Mouse (Mus musculus): Measurements from ENCODE around the gene Lztfl1. TPM values are rescaled to one million over a fixed set of nuclear protein-coding genes. Genes with fewer than 3 reads are reported as not detected.
"Not testable (repeated sequence)": the region's sequence is repeated elsewhere in the genome, so short reads cannot be mapped to it uniquely, and the experiment has no call there.

The Lztfl1 gene
- polyA plus RNA-seq, 3 experiments from 2014 or later = 33.3 to 59.2 (median 57.6) TPM

DNA sequence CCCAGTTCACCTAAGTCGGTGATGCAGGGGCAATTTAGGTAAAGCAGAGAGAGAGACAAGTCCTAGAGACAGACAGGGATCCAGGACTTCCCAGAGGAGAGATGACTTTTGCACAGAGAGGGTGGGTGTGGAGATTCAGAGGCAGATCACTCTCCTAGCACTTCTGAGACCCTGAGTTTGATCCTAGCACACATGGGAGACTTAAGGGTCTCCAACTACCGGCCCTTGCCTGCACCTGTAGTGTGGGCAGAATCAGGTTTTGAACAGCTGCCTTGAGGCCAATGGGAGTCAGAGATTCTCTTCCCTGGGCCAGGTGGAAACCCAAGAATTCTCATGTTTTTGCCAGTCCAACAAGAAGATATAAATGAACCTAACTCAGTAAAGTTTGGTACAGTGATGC is 38.3 kb downstream of the Lztfl1 start:
- no peak for ATAC-seq

DNA sequence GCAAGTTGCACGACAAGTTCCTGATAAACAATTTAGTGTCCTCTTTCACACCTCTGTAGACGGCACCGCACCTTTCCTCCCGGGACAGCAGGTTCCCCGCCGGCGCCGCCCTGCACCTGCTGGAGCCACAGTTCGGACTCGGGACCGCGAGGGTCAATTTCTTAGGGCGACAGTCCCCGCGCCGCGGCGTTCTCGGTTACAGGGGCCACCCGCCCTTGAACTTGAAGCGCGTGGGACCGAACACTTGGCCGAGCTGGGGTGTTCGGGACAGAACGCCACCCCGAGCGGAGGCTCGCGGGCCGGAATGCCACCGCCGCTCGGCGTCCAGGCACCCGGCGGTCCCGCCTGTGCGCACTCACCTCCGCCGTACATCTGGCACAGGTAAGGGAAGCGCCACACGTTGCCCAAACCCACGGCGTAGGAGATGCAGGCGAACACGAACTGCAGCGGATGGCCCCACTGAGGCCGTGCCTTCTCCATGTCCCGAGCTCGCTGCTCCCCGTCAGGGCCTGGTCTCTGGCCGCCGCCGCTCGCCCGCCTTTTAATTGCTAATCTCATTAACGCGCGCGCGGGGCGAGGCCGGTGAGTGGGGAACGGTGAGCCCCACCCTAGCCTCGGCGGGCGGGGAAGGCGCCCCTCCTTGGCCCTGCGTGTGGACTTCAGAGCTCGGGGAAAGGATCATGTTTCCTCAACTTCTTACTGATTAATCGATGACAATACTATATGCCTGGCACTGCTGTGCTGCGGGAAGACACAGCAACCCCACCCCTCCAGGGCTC is 39.0 kb downstream of the Lztfl1 start, which contains the start of the genes Ccr9 and Slc6a20a:
TSS of gene Ccr9 (plus strand) at position 113 of the 779 bp plus-strand sequence.
TSS of gene Slc6a20a (minus strand) at position 559 of the 779 bp plus-strand sequence.
- ATAC-seq = no peak

DNA sequence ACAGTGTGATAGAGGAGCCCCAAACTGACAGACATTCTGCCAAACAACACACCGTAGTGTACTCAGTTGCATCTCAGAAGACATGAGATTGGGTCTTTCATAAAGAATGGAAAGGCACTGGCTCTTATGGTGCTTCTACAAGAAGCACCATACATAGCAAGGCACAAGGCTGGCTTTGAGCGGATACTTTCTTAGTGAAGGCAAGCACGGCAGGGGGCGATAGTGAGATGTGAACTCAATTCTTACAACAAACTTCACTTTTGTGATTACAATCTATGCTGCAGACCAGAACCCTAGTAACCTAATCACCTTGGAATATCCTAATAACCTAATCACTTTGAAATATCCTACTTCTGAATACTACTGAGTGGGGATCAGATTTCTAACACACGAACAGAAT is 51.9 kb downstream of the Lztfl1 start:
- ATAC-seq = no peak

GRCm38 (mm10) chr9:123659986-123660676 is 57.4 kb downstream of the Lztfl1 start:
- ATAC-seq = not testable (repeated sequence)

DNA sequence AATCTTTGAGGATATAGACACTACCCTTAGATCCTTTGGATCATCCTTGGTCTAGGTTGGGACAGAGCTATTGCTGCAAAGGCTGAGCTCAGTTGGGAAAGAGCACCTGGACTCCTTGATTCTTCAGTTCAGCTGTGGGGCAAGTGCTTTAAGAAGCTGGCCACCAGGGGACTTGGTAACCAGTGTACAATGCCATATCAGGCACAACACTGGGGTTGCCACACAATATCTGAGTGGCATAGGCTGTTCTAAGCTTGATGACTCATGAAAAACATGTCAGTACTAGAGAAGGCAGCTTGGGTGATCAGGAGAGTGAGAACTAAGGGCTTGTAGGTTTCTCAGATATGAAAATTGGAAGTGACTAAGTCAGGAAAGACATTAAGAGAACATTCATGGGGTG is 58.5 kb downstream of the Lztfl1 start:
- no peak for ATAC-seq

DNA sequence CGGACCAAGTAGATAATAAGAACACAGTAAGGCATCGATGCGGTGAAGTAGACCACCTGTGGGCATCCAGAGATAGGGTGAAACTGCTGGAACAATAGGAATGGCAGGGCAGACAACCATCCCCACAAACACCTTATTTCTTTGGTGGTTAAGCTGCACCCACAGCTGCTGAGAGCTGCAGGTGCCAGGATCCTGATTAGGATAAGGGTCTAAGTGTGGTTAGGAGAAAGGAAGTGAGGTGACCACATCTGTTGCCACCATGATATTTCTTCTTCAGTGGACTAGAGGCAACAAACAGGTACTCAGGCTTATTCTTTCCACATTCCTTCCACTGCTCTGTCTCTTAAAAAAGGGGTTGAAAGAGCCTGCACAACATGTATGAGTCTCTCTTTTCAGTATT is 60.0 kb downstream of the Lztfl1 start:
- ATAC-seq = no peak

DNA sequence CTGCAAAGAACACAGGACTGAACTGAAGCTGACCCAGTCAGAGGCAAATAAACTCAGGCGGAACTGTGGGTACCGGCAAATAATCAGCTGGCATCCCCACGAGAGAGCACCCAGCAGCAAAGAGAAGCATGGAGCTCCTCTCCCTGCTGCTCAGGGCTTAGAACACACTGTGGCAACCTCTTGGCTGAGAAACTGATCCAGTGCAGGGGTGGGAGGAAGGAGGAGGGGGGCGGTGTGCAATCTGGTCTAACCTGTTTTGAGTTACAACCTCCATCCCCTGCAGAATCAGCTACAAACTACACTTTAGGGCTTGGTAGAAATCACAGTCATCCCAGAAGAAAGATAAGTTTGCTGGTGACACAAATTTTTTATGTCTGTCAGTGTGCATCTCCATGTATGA is 66.1 kb downstream of the Lztfl1 start:
- no peak for ATAC-seq

GRCm38 (mm10) chr9:123649785-123650511 is 67.5 kb downstream of the Lztfl1 start:
- ATAC-seq = no peak

Other genes starting within 250 kb of the Lztfl1 start
- 10 to 100 TPM; 31.9 to 41.2 (median 36.2) TPM for gene Limd1, start 239.0 kb downstream of the Lztfl1 start, polyA plus RNA-seq (2017; shearing (Covaris generic))
- gene Sacm1l, start 187.9 kb downstream of the Lztfl1 start, polyA plus RNA-seq (2017; shearing (Covaris generic)) = 10 to 100 TPM; 40.9 to 64.1 (median 49.7) TPM
- 1 to 10 TPM in 1 of 3 experiments, under 1 TPM in 2; 0.36 to 1.4 (median 0.94) TPM for gene Slc6a20b, start 85.1 kb downstream of the Lztfl1 start, polyA plus RNA-seq (2017; shearing (Covaris generic))
- gene Ccr9, start 39.3 kb downstream of the Lztfl1 start, polyA plus RNA-seq (2017; shearing (Covaris generic)) = 10 to 100 TPM in 2 of 3 experiments, 1 to 10 TPM in 1; 5.2 to 42.3 (median 34.9) TPM
- gene Slc6a20a, start 38.8 kb downstream of the Lztfl1 start, polyA plus RNA-seq (2017; shearing (Covaris generic)) = not detected
- 100 to 1,000 TPM; 136 to 568 (median 166) TPM for gene Cxcr6, start 88.8 kb upstream of the Lztfl1 start, polyA plus RNA-seq (2017; shearing (Covaris generic))
- 10 to 100 TPM; 24.2 to 49.9 (median 41.1) TPM for gene Fyco1, start 134.2 kb upstream of the Lztfl1 start, polyA plus RNA-seq (2017; shearing (Covaris generic))
- gene Xcr1, start 144.3 kb upstream of the Lztfl1 start, polyA plus RNA-seq (2017; shearing (Covaris generic)) = 1 to 10 TPM in 1 of 3 experiments, under 1 TPM in 2; 0.66 to 2.9 (median 0.69) TPM

Data from inflammation-experienced regulatory T-cells, adult 6 months (primary cell).